Comparison of ENCODE assay signal across 16 mouse cellular contexts in genomic region chr2:59878221-59878620, GRCm38 (mm10). TPM values are rescaled to one million over a fixed set of nuclear protein-coding genes. Genes with fewer than 3 reads are reported as not detected.
DNase-seq lines count a peak whose midpoint lies in the region; ATAC-seq and TF ChIP-seq lines count a peak whose summit lies in the region.
"Had no signal": no experiment of that assay in that cellular context is flagged by ENCODE, and none has a peak within 500 bp of the region (broad histone marks: within the 10 kb centered on the region; RNA-seq: fewer than 3 reads in every experiment).

No protein-coding gene starts in this region.

- no peak overlapping the region for H3K27ac ChIP-seq in testis, adult 2 months (ENCODE audit: control insufficient read depth, insufficient read depth, low read depth, low read length)
- H3K27ac ChIP-seq in hindbrain, embryonic 14.5 days = no peak overlapping the region
- no peak overlapping the region for H3K27ac ChIP-seq in midbrain, embryonic 16.5 days (ENCODE audit: low read length)
- H3K27ac ChIP-seq: forebrain, embryonic 13.5 days; limb, embryonic 15.5 days had no signal

- H3K36me3 ChIP-seq in testis, adult 2 months (ENCODE audit: control insufficient read depth, insufficient read depth, low read length) = no peaks in the 10 kb centered on the region
- H3K36me3 ChIP-seq in hindbrain, embryonic 14.5 days (replicated peaks; ENCODE audit: control insufficient read depth, insufficient read depth) = no peaks in the 10 kb centered on the region
- H3K36me3 ChIP-seq in midbrain, embryonic 16.5 days (ENCODE audit: control insufficient read depth, insufficient read depth, low read length) = no peaks in the 10 kb centered on the region

- no peak overlapping the region for H3K9ac ChIP-seq in hindbrain, embryonic 14.5 days
- H3K9ac ChIP-seq in midbrain, embryonic 16.5 days (ENCODE audit: low read depth, low read length) = no peak overlapping the region
- H3K9ac ChIP-seq: forebrain, embryonic 13.5 days; limb, embryonic 15.5 days had no signal

- DNase-seq in testis, postnatal 10 days (ENCODE audit: low spot score) = no peak
- DNase-seq in ZHBTc4 (ENCODE audit: low read depth, low spot score) = peak; percentile 57
- peak; percentile 17 for DNase-seq in kidney, postnatal 14 days
- DNase-seq in cerebellum, adult 11 months = no peak
- no peak for DNase-seq in hindbrain, embryonic 14.5 days (ENCODE audit: low spot score)
- DNase-seq: adrenal gland, adult 2 months; lung, adult 18-20 months; lung, postnatal 36 days; retina, postnatal 1 day had no signal

- peaks cover 4% of the 10 kb centered on the region for H3K4me1 ChIP-seq in testis, adult 2 months (ENCODE audit: control insufficient read depth, insufficient read depth, low read length)
- H3K4me1 ChIP-seq in hindbrain, embryonic 14.5 days (replicated peaks; ENCODE audit: control insufficient read depth, insufficient read depth, low read length) = 0 out of 2 replicates have a peak, but pooled peaks cover 3% of the 10 kb centered on the region
- H3K4me1 ChIP-seq in midbrain, embryonic 16.5 days (ENCODE audit: control insufficient read depth, insufficient read depth, low read length) = no peaks in the 10 kb centered on the region
- H3K4me1 ChIP-seq: forebrain, embryonic 13.5 days had no signal

- H3K27me3 ChIP-seq in testis, adult 2 months (ENCODE audit: control insufficient read depth, insufficient read depth, low read length) = no peaks in the 10 kb centered on the region
- no peaks in the 10 kb centered on the region for H3K27me3 ChIP-seq in hindbrain, embryonic 14.5 days (ENCODE audit: control insufficient read depth, insufficient read depth, low read length)
- H3K27me3 ChIP-seq in midbrain, embryonic 16.5 days (ENCODE audit: control insufficient read depth, insufficient read depth, low read depth, low read length) = no peaks in the 10 kb centered on the region
- H3K27me3 ChIP-seq: forebrain, embryonic 13.5 days; limb, embryonic 15.5 days; Patski had no signal

- no peak overlapping the region for H3K4me2 ChIP-seq in hindbrain, embryonic 14.5 days (replicated peaks)
- H3K4me2 ChIP-seq in midbrain, embryonic 16.5 days (ENCODE audit: low read length) = no peak overlapping the region
- H3K4me2 ChIP-seq: forebrain, embryonic 13.5 days; limb, embryonic 15.5 days had no signal

- no peak for TF ChIP-seq POLR2A in testis, adult 2 months (IDR thresholded peaks at IDR 0.05; ENCODE audit: control insufficient read depth, low read depth, low read length)

- no peak for TF ChIP-seq CTCF in testis, adult 2 months (IDR thresholded peaks at IDR 0.05; ENCODE audit: control insufficient read depth, insufficient read depth, insufficient replicate concordance, low read depth, low read length)

- WGBS in hindbrain, embryonic 14.5 days = 77% methylated on average over 19 of the region's 19 CpGs
- 83% methylated on average over 19 of the region's 19 CpGs for WGBS in midbrain, embryonic 16.5 days

- H3K4me3 ChIP-seq in testis, adult 2 months (ENCODE audit: control insufficient read depth, low read depth, low read length) = peak overlapping the region; percentile 82
- H3K4me3 ChIP-seq in hindbrain, embryonic 14.5 days (replicated peaks; ENCODE audit: low read length) = no peak overlapping the region
- no peak overlapping the region for H3K4me3 ChIP-seq in midbrain, embryonic 16.5 days (ENCODE audit: low read depth, low read length)
- H3K4me3 ChIP-seq: forebrain, embryonic 13.5 days; limb, embryonic 15.5 days had no signal

- peaks cover 5% of the 10 kb centered on the region; the same call in 1 of the 2 replicates for H3K9me3 ChIP-seq in hindbrain, embryonic 14.5 days (ENCODE audit: control insufficient read depth, low read length)
- H3K9me3 ChIP-seq in midbrain, embryonic 16.5 days (replicated peaks; ENCODE audit: control insufficient read depth, low read length, poor library complexity, severe bottlenecking) = no peaks in the 10 kb centered on the region
- H3K9me3 ChIP-seq: forebrain, embryonic 13.5 days; limb, embryonic 15.5 days had no signal

- ATAC-seq in hindbrain, embryonic 14.5 days (ENCODE audit: low FRiP score) = no peak
- no peak for ATAC-seq in midbrain, embryonic 16.5 days
- ATAC-seq: CD4-positive, CD25-positive, alpha-beta regulatory T cell, adult 4 months; forebrain, embryonic 13.5 days; inflammation-experienced regulatory T-cells, adult 6 months; Patski had no signal

RNA-seq across cellular contexts. Expression of gene Wdsub1, which starts 4.2 kb away (rescaled TPM):
- 33.5 and 33.9 TPM in 2 replicates for polyA plus RNA-seq in testis, adult 2 months (2012; rRNA removed)
- 14.0 and 16.6 TPM in 2 replicates for polyA plus RNA-seq in hindbrain, embryonic 14.5 days (2014; fragmentation: Nextera tagmentation; extraction: Ambion mirVana)
- polyA plus RNA-seq in midbrain, embryonic 16.5 days (2015; fragmentation: Nextera tagmentation; extraction: Ambion mirVana) = 16.6 and 21.2 TPM in 2 replicates

Comparison
In these comparisons a context has a peak if more than half of its experiments do, and no peak if none do; other contexts are left out.
1. DNase-seq: peak in ZHBTc4 (single experiment) and kidney, postnatal 14 days (single experiment); none in testis, postnatal 10 days (single experiment), cerebellum, adult 11 months (single experiment) and hindbrain, embryonic 14.5 days (single experiment).